Mouse (Mus musculus): ENCODE measurements around the gene Ppp1r14d. TPM values are rescaled to one million over a fixed set of nuclear protein-coding genes. Genes with fewer than 3 reads are reported as not detected.

Gene Ppp1r14d
- total and polyA plus RNA-seq, 3 experiments, result not detected

DNA sequence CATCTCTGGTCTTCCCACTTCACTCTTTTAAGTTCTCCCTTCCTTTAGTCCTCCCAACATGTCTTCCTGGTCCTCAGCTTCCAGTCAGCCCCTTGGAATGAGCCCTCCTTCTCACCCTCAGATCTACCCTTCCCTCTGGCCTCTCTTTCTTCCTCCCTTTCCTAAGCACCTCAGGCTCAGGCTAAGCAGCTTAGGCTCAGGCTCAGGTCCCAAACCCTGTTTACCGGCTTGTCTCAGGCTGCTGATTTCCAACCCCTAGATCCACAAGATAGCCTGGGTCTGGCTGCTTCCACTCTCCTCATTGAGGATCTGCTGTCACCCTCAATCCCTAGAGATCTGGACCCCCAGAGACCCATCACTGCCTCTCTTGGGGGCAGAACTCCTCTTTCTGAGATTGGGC is 31.7 kb downstream of the Ppp1r14d start:
- no peak for TF ChIP-seq POLR2A (IDR thresholded peaks at IDR 0.05; ENCODE audit: insufficient read depth, low read depth, low read length)
- TF ChIP-seq CTCF (IDR thresholded peaks at IDR 0.05), result no peak
- no peak for TF ChIP-seq EP300 (IDR thresholded peaks at IDR 0.05; ENCODE audit: insufficient read depth, low read depth, low read length)
- Histone ChIP-seq H3K27ac (no peak overlapping the region), H3K79me2 (replicated peaks; ENCODE audit: control insufficient read depth, insufficient read depth, low read length) (no peaks in the 10 kb centered on the region; the same call in 1 of the 2 replicates), H3K9ac (ENCODE audit: low read depth, low read length) (no peak overlapping the region), H3K36me3 (ENCODE audit: control insufficient read depth, insufficient read depth, low read length) (no peaks in the 10 kb centered on the region), H3K27me3 (ENCODE audit: control insufficient read depth, insufficient read depth, low read length) (no peaks in the 10 kb centered on the region), H3K4me1 (ENCODE audit: control insufficient read depth, insufficient read depth, low read length) (peaks cover 5% of the 10 kb centered on the region), H3K4me3 (no peak overlapping the region)
- intact Hi-C loops (cut with DNase I), result no loop called here
- 48% methylated on average over 1 of the region's 1 CpGs for WGBS
- DNase-seq, result no peak

DNA sequence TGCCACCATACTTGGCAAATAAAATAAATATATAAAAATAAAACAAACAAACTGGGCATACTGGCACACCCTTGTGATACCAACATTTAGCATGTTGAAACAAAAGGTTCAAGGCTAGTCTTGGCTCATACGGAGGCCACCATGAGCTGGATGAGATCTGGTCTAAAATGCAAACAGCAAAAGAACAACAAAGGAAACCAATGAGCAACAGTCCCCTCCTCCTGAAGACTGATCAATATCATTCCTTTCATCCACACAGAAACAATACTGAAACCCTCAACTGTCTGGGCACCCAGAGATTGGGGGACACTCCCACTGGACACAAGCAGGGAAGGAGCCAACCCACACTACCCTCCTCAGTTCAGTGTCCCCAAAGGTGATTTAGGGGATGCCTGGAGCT is 32.2 kb downstream of the Ppp1r14d start:
- intact Hi-C loops (cut with DNase I), result no loop called here
- H3K9ac ChIP-seq (ENCODE audit: low read depth, low read length), result no peak overlapping the region
- no peaks in the 10 kb centered on the region for H3K36me3 ChIP-seq (ENCODE audit: control insufficient read depth, insufficient read depth, low read length)
- no peak for DNase-seq
- H3K27me3 ChIP-seq (ENCODE audit: control insufficient read depth, insufficient read depth, low read length), result no peaks in the 10 kb centered on the region
- no peak overlapping the region for H3K4me3 ChIP-seq
- TF ChIP-seq EP300 (IDR thresholded peaks at IDR 0.05; ENCODE audit: insufficient read depth, low read depth, low read length), result no peak
- peaks cover 4% of the 10 kb centered on the region for H3K4me1 ChIP-seq (ENCODE audit: control insufficient read depth, insufficient read depth, low read length)
- 85% methylated on average over 1 of the region's 1 CpGs for WGBS
- no peaks in the 10 kb centered on the region; the same call in 1 of the 2 replicates for H3K79me2 ChIP-seq (replicated peaks; ENCODE audit: control insufficient read depth, insufficient read depth, low read length)
- no peak overlapping the region for H3K27ac ChIP-seq

DNA sequence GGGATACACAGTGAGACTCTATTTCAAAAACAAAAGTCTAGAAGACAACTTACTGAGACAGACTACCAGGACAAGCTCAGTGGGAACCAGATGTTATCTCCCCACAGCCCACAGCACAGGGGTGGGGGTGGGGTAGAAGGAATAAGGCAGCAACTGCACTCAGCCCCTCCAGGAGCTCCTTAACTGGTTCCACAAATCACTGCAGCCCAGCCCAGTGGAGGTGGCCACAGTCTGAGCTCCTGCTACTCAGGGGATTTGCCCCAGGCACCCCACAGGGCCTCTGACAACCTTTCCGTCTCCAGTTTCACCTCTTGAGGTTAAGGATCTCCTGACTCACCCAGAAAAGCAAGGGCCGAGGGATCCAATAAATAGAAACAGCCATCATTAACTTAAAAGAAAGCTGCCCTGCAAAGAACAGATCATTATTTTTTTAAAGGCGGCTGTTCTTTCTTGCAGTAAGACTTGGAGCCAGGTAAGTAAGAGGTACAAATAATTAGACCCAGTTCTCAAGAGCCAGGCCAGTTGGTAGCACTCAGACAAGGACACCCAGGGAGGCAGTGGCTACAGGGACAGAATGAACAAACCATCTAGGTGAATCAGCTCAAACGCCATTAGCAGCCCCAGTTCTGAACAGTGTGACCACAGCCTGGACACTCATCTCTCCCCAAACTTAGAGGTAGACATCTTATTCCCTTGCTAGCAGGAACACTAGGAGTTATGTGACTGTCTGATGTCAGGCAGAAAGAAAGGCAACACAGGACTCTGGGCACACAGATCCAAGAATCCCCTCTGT is 33.2 kb downstream of the Ppp1r14d start:
- Histone ChIP-seq H3K4me3 (no peak overlapping the region), H3K79me2 (replicated peaks; ENCODE audit: control insufficient read depth, insufficient read depth, low read length) (no peaks in the 10 kb centered on the region; the same call in 1 of the 2 replicates), H3K27me3 (ENCODE audit: control insufficient read depth, insufficient read depth, low read length) (no peaks in the 10 kb centered on the region), H3K9ac (ENCODE audit: low read depth, low read length) (no peak overlapping the region), H3K27ac (no peak overlapping the region), H3K36me3 (ENCODE audit: control insufficient read depth, insufficient read depth, low read length) (no peaks in the 10 kb centered on the region), H3K4me1 (ENCODE audit: control insufficient read depth, insufficient read depth, low read length) (peaks cover 4% of the 10 kb centered on the region)
- no peak for DNase-seq
- TF ChIP-seq POLR2A (IDR thresholded peaks at IDR 0.05; ENCODE audit: insufficient read depth, low read depth, low read length) (no peak), EP300 (IDR thresholded peaks at IDR 0.05; ENCODE audit: insufficient read depth, low read depth, low read length) (no peak), CTCF (IDR thresholded peaks at IDR 0.05) (no peak)
- WGBS, result 80% methylated on average over 4 of the region's 4 CpGs
- intact Hi-C loops (cut with DNase I), result no loop called here

DNA sequence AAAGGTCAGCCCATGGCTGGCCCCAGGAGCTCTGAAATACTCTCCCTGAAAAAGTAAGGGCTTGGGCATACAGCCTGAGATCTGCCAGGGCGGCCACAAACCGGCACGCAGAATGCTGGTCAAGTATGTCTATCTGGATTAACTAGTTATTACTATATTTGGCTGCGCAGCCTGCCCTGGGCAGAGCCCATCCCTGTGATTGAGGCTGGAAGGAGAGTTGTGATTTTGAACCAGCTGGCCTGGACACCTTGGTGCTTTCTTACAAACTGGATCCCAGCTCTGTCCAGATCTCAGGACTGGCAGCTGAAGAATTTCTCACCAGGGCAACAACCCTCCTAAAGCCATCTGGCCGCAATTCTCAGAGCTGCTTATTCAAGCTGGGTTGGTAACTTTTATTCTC is 35.6 kb downstream of the Ppp1r14d start:
- intact Hi-C loops (cut with DNase I), result no loop called here
- Histone ChIP-seq H3K9ac (ENCODE audit: low read depth, low read length) (no peak overlapping the region), H3K4me3 (no peak overlapping the region), H3K79me2 (replicated peaks; ENCODE audit: control insufficient read depth, insufficient read depth, low read length) (no peaks in the 10 kb centered on the region), H3K27me3 (ENCODE audit: control insufficient read depth, insufficient read depth, low read length) (no peaks in the 10 kb centered on the region), H3K27ac (peak overlapping the region; percentile 47), H3K4me1 (ENCODE audit: control insufficient read depth, insufficient read depth, low read length) (peaks cover 4% of the 10 kb centered on the region), H3K36me3 (ENCODE audit: control insufficient read depth, insufficient read depth, low read length) (no peaks in the 10 kb centered on the region)
- no peak for TF ChIP-seq EP300 (IDR thresholded peaks at IDR 0.05; ENCODE audit: insufficient read depth, low read depth, low read length)
- TF ChIP-seq CTCF (IDR thresholded peaks at IDR 0.05), result no peak
- TF ChIP-seq POLR2A (IDR thresholded peaks at IDR 0.05; ENCODE audit: insufficient read depth, low read depth, low read length), result no peak
- DNase-seq, result peak in 1 of 2 experiments; percentile 35
- 64% methylated on average over 5 of the region's 5 CpGs for WGBS

DNA sequence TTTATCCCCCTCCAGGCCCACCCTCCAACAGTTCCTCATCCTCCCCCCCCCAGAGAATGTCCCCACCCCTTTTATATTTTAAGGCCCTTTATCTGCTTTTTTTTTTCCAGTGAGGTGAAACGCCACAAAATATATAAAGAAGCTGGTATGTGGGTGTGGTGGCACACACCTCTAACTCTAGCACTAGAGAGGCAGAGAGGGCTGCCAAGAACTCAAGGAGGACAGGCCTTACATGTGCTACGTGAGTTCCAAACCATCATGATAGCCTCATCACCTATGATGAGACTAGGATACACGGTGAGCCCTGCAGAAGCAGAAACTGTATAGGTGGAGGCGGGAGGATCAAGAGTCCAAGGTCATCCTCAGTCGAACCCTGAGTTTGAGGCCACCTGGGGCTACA is 38.7 kb downstream of the Ppp1r14d start:
- Histone ChIP-seq H3K9ac (ENCODE audit: low read depth, low read length) (no peak overlapping the region), H3K4me1 (ENCODE audit: control insufficient read depth, insufficient read depth, low read length) (peaks cover 1% of the 10 kb centered on the region; the same call in 1 of the 2 replicates), H3K36me3 (ENCODE audit: control insufficient read depth, insufficient read depth, low read length) (no peaks in the 10 kb centered on the region), H3K4me3 (no peak overlapping the region), H3K27me3 (ENCODE audit: control insufficient read depth, insufficient read depth, low read length) (no peaks in the 10 kb centered on the region), H3K27ac (no peak overlapping the region), H3K79me2 (replicated peaks; ENCODE audit: control insufficient read depth, insufficient read depth, low read length) (no peaks in the 10 kb centered on the region)
- WGBS, result 72% methylated on average over 5 of the region's 5 CpGs
- intact Hi-C loops (cut with DNase I), result no loop called here
- no peak for DNase-seq
- TF ChIP-seq CTCF (IDR thresholded peaks at IDR 0.05) (no peak), POLR2A (IDR thresholded peaks at IDR 0.05; ENCODE audit: insufficient read depth, low read depth, low read length) (no peak), EP300 (IDR thresholded peaks at IDR 0.05; ENCODE audit: insufficient read depth, low read depth, low read length) (no peak)

- Histone ChIP-seq H3K4me1 (ENCODE audit: control insufficient read depth, insufficient read depth, low read length) (peaks cover 1% of the 10 kb centered on the region; the same call in 1 of the 2 replicates), H3K27me3 (ENCODE audit: control insufficient read depth, insufficient read depth, low read length) (no peaks in the 10 kb centered on the region), H3K27ac (no peak overlapping the region), H3K79me2 (replicated peaks; ENCODE audit: control insufficient read depth, insufficient read depth, low read length) (no peaks in the 10 kb centered on the region), H3K4me3 (peak overlapping the region; percentile 26; the same call in 1 of the 2 replicates), H3K36me3 (ENCODE audit: control insufficient read depth, insufficient read depth, low read length) (no peaks in the 10 kb centered on the region), H3K9ac (ENCODE audit: low read depth, low read length) (no peak overlapping the region)
- TF ChIP-seq POLR2A (IDR thresholded peaks at IDR 0.05; ENCODE audit: insufficient read depth, low read depth, low read length), result no peak
- peak; percentile 67; the same call in 1 of the 2 replicates for TF ChIP-seq EP300 (IDR thresholded peaks at IDR 0.05; ENCODE audit: insufficient read depth, low read depth, low read length)
- TF ChIP-seq CTCF (IDR thresholded peaks at IDR 0.05), result peak; percentile 66
- DNase-seq, result peak; percentile 85 to 92
- intact Hi-C loops (cut with DNase I), result loop anchor here (2.0 to 10.0 kb wide), 5 partner anchors 22 to 424 kb away; partner anchors contain the start of genes Ccdc9b, Gchfr and Rad51
- WGBS, result 3% methylated on average over 15 of the region's 15 CpGs
Observed at GRCm38 (mm10) chr2:119189029-119189710, 40.5 kb downstream of the Ppp1r14d start.

All from heart, adult 2 months (tissue).